Mouse (Mus musculus) forebrain, postnatal 0 days (tissue): ENCODE measurements around the gene Mtcl1. TPM values are rescaled to one million over a fixed set of nuclear protein-coding genes. Genes with fewer than 3 reads are reported as not detected.

Experiments used
- ATAC-seq: fragments of 200-750 bp; cut with Nextera tagmentation; 2 replicates; pipeline ENCODE4 v1.8.0; 2017; ENCODE audit warnings: mild to moderate bottlenecking, moderate library complexity
- DNase-seq: peaks from one replicate; pipeline ENCODE4 v3.0.0-alpha.2; 2015
- H3K27ac ChIP-seq: fragments of 300-500 bp; sonication (generic); 2 replicates; pipeline ENCODE4 v1.5.1; 2014; ENCODE audit warnings: low read depth, mild to moderate bottlenecking, antibody characterized with exemption, low read length, moderate library complexity, mixed read lengths
- H3K27me3 ChIP-seq: fragments of 300-500 bp; sonication (generic); 2 replicates; pipeline ENCODE4 v1.6.1; 2014; ENCODE audit warnings: mild to moderate bottlenecking, low read length, mixed read lengths; ENCODE audit not compliant: insufficient read depth
- H3K36me3 ChIP-seq: fragments of 300-500 bp; sonication (generic); 2 replicates; pipeline ENCODE4 v1.6.1; 2014; ENCODE audit warnings: mild to moderate bottlenecking, moderate library complexity; ENCODE audit not compliant: insufficient read depth
- H3K4me1 ChIP-seq: fragments of 300-500 bp; sonication (generic); 2 replicates; pipeline ENCODE4 v1.6.1; 2014; ENCODE audit warnings: antibody characterized with exemption; ENCODE audit not compliant: insufficient read depth
- H3K4me2 ChIP-seq: fragments of 300-500 bp; sonication (generic); 2 replicates; pipeline ENCODE4 v1.6.1; 2014; ENCODE audit warnings: low read depth, mild to moderate bottlenecking, moderate library complexity
- H3K4me3 ChIP-seq: fragments of 300-500 bp; sonication (generic); 2 replicates; pipeline ENCODE4 v1.5.1; 2014; ENCODE audit warnings: low read depth, low read length, mixed read lengths
- H3K9ac ChIP-seq: fragments of 300-500 bp; sonication (generic); 2 replicates; pipeline ENCODE4 v1.6.1; 2014; ENCODE audit warnings: mild to moderate bottlenecking
- H3K9me3 ChIP-seq: fragments of 300-500 bp; sonication (generic); 2 replicates; pipeline ENCODE4 v1.6.1; 2016; ENCODE audit warnings: low read length
- CTCF ChIP-seq: sonication (generic); IDR thresholded peaks from 2 replicates; pipeline ENCODE4 v1.5.1; 2016; ENCODE audit warnings: antibody characterized with exemption, control low read depth, low read depth
- WGBS: fragments of 180-500 bp; shearing (Covaris S2); extraction: QIAGEN DNeasy Blood & Tissue Kit; methylation state at CpG from one replicate; pipeline ENCODE4 v1.1.7; 2014; 5-methylcytosine and 5-hydroxymethylcytosine counted together
- polyA plus RNA-seq: library from polyadenylated mRNA; unstranded; fragments of >200 nt; fragmentation: Nextera tagmentation; extraction: Ambion mirVana; gene quantifications from 2 replicates; pipeline ENCODE4 v1.2.1, GENCODE M21; 2015
- total RNA-seq: library from RNA; depleted of rRNA; stranded (reverse); fragments of >200 nt; gene quantifications from 2 replicates; pipeline ENCODE4 v1.2.3, GENCODE M21; 2014

The Mtcl1 gene
- total and polyA plus RNA-seq, 2 experiments from 2014 or later: 8.5 to 25.7 TPM

- Histone ChIP-seq H3K4me3 (no peak overlapping the region), H3K9me3 (no peaks in the 10 kb centered on the region), H3K27me3 (no peaks in the 10 kb centered on the region), H3K9ac (no peak overlapping the region), H3K4me1 (no peaks in the 10 kb centered on the region), H3K36me3 (peaks cover 30% of the 10 kb centered on the region), H3K27ac (no peak overlapping the region), H3K4me2 (no peak overlapping the region)
- 95% methylated on average over 22 of the region's 22 CpGs for WGBS
- ATAC-seq: no peak
- TF ChIP-seq CTCF: no peak
- no peak for DNase-seq
These were observed 69.4 kb downstream of the Mtcl1 start for GRCm38 (mm10) chr17:66379900-66380857.

- TF ChIP-seq CTCF: no peak
- Histone ChIP-seq H3K9ac (no peak overlapping the region), H3K4me1 (no peaks in the 10 kb centered on the region), H3K27ac (no peak overlapping the region), H3K4me2 (no peak overlapping the region), H3K27me3 (no peaks in the 10 kb centered on the region), H3K36me3 (peaks cover 26% of the 10 kb centered on the region), H3K9me3 (no peaks in the 10 kb centered on the region), H3K4me3 (no peak overlapping the region)
- DNase-seq (no peak), ATAC-seq (no peak)
- WGBS: 97% methylated on average over 24 of the region's 24 CpGs
These were observed 70.2 kb downstream of the Mtcl1 start for GRCm38 (mm10) chr17:66379308-66379707.

GRCm38 (mm10) chr17:66378127-66378526, 71.4 kb downstream of the Mtcl1 start:
- H3K36me3 ChIP-seq: peaks cover 22% of the 10 kb centered on the region
- H3K27me3 ChIP-seq: no peaks in the 10 kb centered on the region
- ATAC-seq (no peak), DNase-seq (no peak)
- no peaks in the 10 kb centered on the region for H3K4me1 ChIP-seq
- TF ChIP-seq CTCF: no peak
- H3K4me3 ChIP-seq: no peak overlapping the region
- H3K9me3 ChIP-seq: no peaks in the 10 kb centered on the region
- WGBS: 92% methylated on average over 17 of the region's 17 CpGs
- no peak overlapping the region for H3K9ac ChIP-seq
- no peak overlapping the region for H3K4me2 ChIP-seq
- no peak overlapping the region for H3K27ac ChIP-seq

- H3K9ac ChIP-seq: no peak overlapping the region
- no peak overlapping the region for H3K4me3 ChIP-seq
- H3K36me3 ChIP-seq: peaks cover 23% of the 10 kb centered on the region
- no peak overlapping the region for H3K27ac ChIP-seq
- DNase-seq: no peak
- H3K4me2 ChIP-seq: no peak overlapping the region
- no peaks in the 10 kb centered on the region for H3K9me3 ChIP-seq
- TF ChIP-seq CTCF: no peak
- ATAC-seq: no peak
- no peaks in the 10 kb centered on the region for H3K27me3 ChIP-seq
- 39% methylated on average over 14 of the region's 14 CpGs for WGBS
- H3K4me1 ChIP-seq: no peaks in the 10 kb centered on the region
These were observed 74.8 kb downstream of the Mtcl1 start for GRCm38 (mm10) chr17:66374633-66375272.

- Histone ChIP-seq H3K9ac (no peak overlapping the region), H3K36me3 (peaks cover 21% of the 10 kb centered on the region), H3K27me3 (no peaks in the 10 kb centered on the region), H3K4me1 (no peaks in the 10 kb centered on the region), H3K9me3 (no peaks in the 10 kb centered on the region), H3K4me3 (no peak overlapping the region), H3K27ac (no peak overlapping the region), H3K4me2 (no peak overlapping the region)
- ATAC-seq (no peak), DNase-seq (no peak)
- WGBS: 89% methylated on average over 9 of the region's 9 CpGs
- TF ChIP-seq CTCF: no peak
These were observed 78.7 kb downstream of the Mtcl1 start for GRCm38 (mm10) chr17:66370867-66371266.

GRCm38 (mm10) chr17:66369777-66370176, 79.8 kb downstream of the Mtcl1 start:
- Histone ChIP-seq H3K4me1 (no peaks in the 10 kb centered on the region), H3K4me3 (no peak overlapping the region), H3K27me3 (no peaks in the 10 kb centered on the region), H3K9ac (no peak overlapping the region), H3K9me3 (no peaks in the 10 kb centered on the region), H3K36me3 (peaks cover 21% of the 10 kb centered on the region), H3K27ac (no peak overlapping the region), H3K4me2 (no peak overlapping the region)
- no peak for DNase-seq
- ATAC-seq: no peak
- 76% methylated on average over 6 of the region's 6 CpGs for WGBS
- no peak for TF ChIP-seq CTCF

- no peak overlapping the region for H3K27ac ChIP-seq
- H3K36me3 ChIP-seq: peaks cover 24% of the 10 kb centered on the region
- DNase-seq (no peak), ATAC-seq (no peak)
- H3K9me3 ChIP-seq: no peaks in the 10 kb centered on the region
- no peak overlapping the region for H3K4me3 ChIP-seq
- no peak for TF ChIP-seq CTCF
- H3K9ac ChIP-seq: no peak overlapping the region
- WGBS: 84% methylated on average over 11 of the region's 11 CpGs
- H3K4me2 ChIP-seq: no peak overlapping the region
- H3K27me3 ChIP-seq: no peaks in the 10 kb centered on the region
- H3K4me1 ChIP-seq: no peaks in the 10 kb centered on the region
These were observed 81.4 kb downstream of the Mtcl1 start for GRCm38 (mm10) chr17:66368127-66368526.
